Mouse (Mus musculus): Measurements from ENCODE around the gene Faah. TPM values are rescaled to one million over a fixed set of nuclear protein-coding genes. Genes with fewer than 3 reads are reported as not detected.

The Faah gene
- total and polyA plus RNA-seq, 3 experiments = 3.4 to 15.1 (median 13.3) TPM

DNA sequence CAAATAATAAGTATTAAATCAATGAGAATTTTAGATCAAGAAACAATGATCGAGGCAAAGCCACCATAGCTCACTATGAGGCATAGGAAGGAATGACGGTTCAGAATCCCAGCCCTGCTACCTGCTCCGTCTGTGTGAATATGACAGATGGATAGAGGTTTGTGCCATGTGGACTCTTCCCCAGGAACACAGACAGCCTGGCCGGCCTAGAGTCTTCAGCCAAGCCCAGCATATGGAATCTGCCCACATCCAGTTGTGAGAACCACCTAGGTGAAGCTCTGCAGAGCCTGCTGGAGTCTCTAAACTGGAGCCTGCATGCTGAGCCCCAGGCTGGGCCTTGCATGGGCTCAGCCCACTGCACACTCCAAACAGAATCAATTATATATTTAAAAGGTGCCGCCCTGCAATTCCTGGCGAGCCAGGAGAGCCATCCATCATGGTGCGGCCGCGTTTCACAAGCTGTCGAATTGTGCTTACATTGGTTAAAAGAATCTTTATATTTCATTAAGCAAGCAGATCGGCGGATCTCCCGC lies 86.1 kb downstream of the Faah start:
- dilution Hi-C loops (cut with MboI; ENCODE audit: extremely low pct_ligation_motif_present, extremely low pct_unique_long_range_greater_than_20kb, low sequenced_read_pairs) = no loop called here
- H3K27me3 ChIP-seq (replicated peaks) = peaks cover 92% of the 10 kb centered on the region
- TF ChIP-seq KAT2A (IDR thresholded peaks at IDR 0.05; ENCODE audit: insufficient replicate concordance, low read length) (no peak), POLR2AphosphoS2 (IDR thresholded peaks at IDR 0.05; ENCODE audit: low read depth, low read length) (no peak), TBP (conservative IDR thresholded peaks at IDR 0.05; ENCODE audit: low read depth, low read length) (no peak), SIN3A (IDR thresholded peaks at IDR 0.05; ENCODE audit: low read length) (no peak), ELF1 (IDR thresholded peaks at IDR 0.05; ENCODE audit: low read depth, low read length) (no peak), GABPA (IDR thresholded peaks at IDR 0.05; ENCODE audit: insufficient replicate concordance, low read depth, low read length) (no peak), PAX5 (IDR thresholded peaks at IDR 0.05; ENCODE audit: low read length) (no peak), IRF4 (IDR thresholded peaks at IDR 0.05; ENCODE audit: low read depth, low read length) (no peak), E2F4 (IDR thresholded peaks at IDR 0.05; ENCODE audit: insufficient replicate concordance, low read depth, low read length) (no peak), CHD1 (IDR thresholded peaks at IDR 0.05; ENCODE audit: low read depth, low read length) (no peak)
- no peaks in the 10 kb centered on the region for H3K79me2 ChIP-seq (replicated peaks; ENCODE audit: control insufficient read depth, extremely low read depth, insufficient read depth, poor library complexity, severe bottlenecking)
- H3K27ac ChIP-seq (ENCODE audit: insufficient read depth, low read depth) = no peak overlapping the region
- in situ Hi-C loops (cut with MboI; ENCODE audit: low pct_ligation_motif_present, low pct_unique_long_range_greater_than_20kb, low sequenced_read_pairs) = no loop called here
- no peak for DNase-seq (ENCODE audit: extremely low read depth)
- no peaks in the 10 kb centered on the region for H3K4me1 ChIP-seq (ENCODE audit: control insufficient read depth in 1 of 2, insufficient read depth in 2 of 2)
- H3K4me3 ChIP-seq (replicated peaks in 1 of 3; ENCODE audit: low read depth in 2 of 3, low read length in 2 of 3, poor library complexity in 1 of 3) = no peak overlapping the region
- no peaks in the 10 kb centered on the region for H3K9me3 ChIP-seq (replicated peaks; ENCODE audit: low read length)
- no peak overlapping the region for H3K4me2 ChIP-seq (ENCODE audit: insufficient read depth, low read depth, poor library complexity, severe bottlenecking)
- no peak overlapping the region for H3K9ac ChIP-seq (ENCODE audit: insufficient read depth, low read depth)
- no peaks in the 10 kb centered on the region for H3K36me3 ChIP-seq (replicated peaks in 1 of 2; ENCODE audit: control insufficient read depth in 1 of 2, insufficient read depth in 1 of 2, low read length in 1 of 2)

DNA sequence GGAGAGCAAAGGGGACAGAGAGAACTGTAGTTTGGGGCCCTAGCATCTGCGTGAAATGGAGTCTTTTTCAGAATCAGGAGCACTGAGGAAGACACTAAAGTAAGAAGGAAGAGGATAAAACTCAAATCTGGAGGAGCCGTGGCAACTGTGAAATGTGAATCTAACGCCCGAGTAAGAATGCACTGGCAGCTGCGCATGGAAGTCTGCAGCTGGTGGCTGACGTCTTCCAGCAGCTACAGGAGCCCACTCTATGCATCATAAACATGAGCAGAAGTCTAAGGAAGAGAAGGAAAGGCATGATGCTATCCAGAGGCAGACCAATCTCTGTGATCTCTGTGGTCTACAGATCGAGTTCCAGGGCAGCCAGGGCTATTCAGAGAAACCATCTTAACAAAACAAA lies 90.1 kb downstream of the Faah start:
- peaks cover 86% of the 10 kb centered on the region for H3K27me3 ChIP-seq (replicated peaks)
- TF ChIP-seq TCF12 (IDR thresholded peaks at IDR 0.05; ENCODE audit: low read depth, low read length) (no peak), BHLHE40 (IDR thresholded peaks at IDR 0.05; ENCODE audit: low read depth, low read length) (no peak), SMC3 (IDR thresholded peaks at IDR 0.05; ENCODE audit: low read depth, low read length) (no peak), IRF4 (IDR thresholded peaks at IDR 0.05; ENCODE audit: low read depth, low read length) (no peak), CTCF (conservative IDR thresholded peaks at IDR 0.05 in 1 of 2, IDR thresholded peaks at IDR 0.05 in 1 of 2; ENCODE audit: low read depth in 2 of 2, low read length in 2 of 2) (no peak), GABPA (IDR thresholded peaks at IDR 0.05; ENCODE audit: insufficient replicate concordance, low read depth, low read length) (no peak), ZC3H11A (IDR thresholded peaks at IDR 0.05; ENCODE audit: low read depth, low read length) (no peak), EP300 (IDR thresholded peaks at IDR 0.05; ENCODE audit: low read length) (no peak), CHD2 (IDR thresholded peaks at IDR 0.05; ENCODE audit: low read length) (no peak), USF1 (IDR thresholded peaks at IDR 0.05; ENCODE audit: low read depth, low read length) (no peak), PAX5 (IDR thresholded peaks at IDR 0.05; ENCODE audit: low read length) (no peak), HCFC1 (IDR thresholded peaks at IDR 0.05; ENCODE audit: low read depth, low read length) (no peak), POLR2AphosphoS2 (IDR thresholded peaks at IDR 0.05; ENCODE audit: low read depth, low read length) (no peak), MYC (IDR thresholded peaks at IDR 0.05; ENCODE audit: low read depth, low read length) (no peak), USF2 (conservative IDR thresholded peaks at IDR 0.05; ENCODE audit: low read depth, low read length) (no peak), MEF2A (IDR thresholded peaks at IDR 0.05; ENCODE audit: borderline replicate concordance, low read depth, low read length) (no peak), ELF1 (IDR thresholded peaks at IDR 0.05; ENCODE audit: low read depth, low read length) (no peak), E2F4 (IDR thresholded peaks at IDR 0.05; ENCODE audit: insufficient replicate concordance, low read depth, low read length) (no peak), ETS1 (conservative IDR thresholded peaks at IDR 0.05; ENCODE audit: low read depth, low read length) (no peak), MAZ (IDR thresholded peaks at IDR 0.05; ENCODE audit: low read depth, low read length) (no peak)
- dilution Hi-C loops (cut with MboI; ENCODE audit: extremely low pct_ligation_motif_present, extremely low pct_unique_long_range_greater_than_20kb, low sequenced_read_pairs) = no loop called here

More for the DNA sequence above, 90.1 kb downstream of the Faah start:
- Histone ChIP-seq H3K4me1 (ENCODE audit: control insufficient read depth in 1 of 2, insufficient read depth in 2 of 2) (no peaks in the 10 kb centered on the region; a peak in 1 of 4 replicates), H3K27ac (ENCODE audit: insufficient read depth, low read depth) (no peak overlapping the region), H3K36me3 (replicated peaks in 1 of 2; ENCODE audit: control insufficient read depth in 1 of 2, insufficient read depth in 1 of 2, low read length in 1 of 2) (no peaks in the 10 kb centered on the region), H3K9ac (ENCODE audit: insufficient read depth, low read depth) (no peak overlapping the region), H3K9me3 (replicated peaks; ENCODE audit: low read length) (no peaks in the 10 kb centered on the region), H3K4me3 (replicated peaks in 1 of 3; ENCODE audit: low read depth in 2 of 3, low read length in 2 of 3, poor library complexity in 1 of 3) (no peak overlapping the region), H3K4me2 (ENCODE audit: insufficient read depth, low read depth, poor library complexity, severe bottlenecking) (no peak overlapping the region), H3K79me2 (replicated peaks; ENCODE audit: control insufficient read depth, extremely low read depth, insufficient read depth, poor library complexity, severe bottlenecking) (no peaks in the 10 kb centered on the region)
- in situ Hi-C loops (cut with MboI; ENCODE audit: low pct_ligation_motif_present, low pct_unique_long_range_greater_than_20kb, low sequenced_read_pairs) = no loop called here
- DNase-seq (ENCODE audit: extremely low read depth) = no peak
